Mouse (Mus musculus): ENCODE data around the gene Cd81. TPM values are rescaled to one million over a fixed set of nuclear protein-coding genes. Genes with fewer than 3 reads are reported as not detected.

Gene Cd81
- polyA plus RNA-seq, 1 experiment from 2014 or later = 765 TPM

GRCm38 (mm10) chr7:143053961-143054611 is 1.5 kb downstream of the Cd81 start:
- Histone ChIP-seq H3K27me3 (ENCODE audit: control insufficient read depth, insufficient read depth, low read depth, low read length) (no peaks in the 10 kb centered on the region), H3K36me3 (ENCODE audit: control insufficient read depth, insufficient read depth, low read length) (0 out of 2 replicates have a peak, but pooled peaks cover 2% of the 10 kb centered on the region), H3K4me2 (ENCODE audit: low read depth, low read length) (peak overlapping the region; percentile 81), H3K9ac (ENCODE audit: low read length) (peak overlapping the region; percentile 90), H3K4me3 (ENCODE audit: low read length) (peak overlapping the region; percentile 94), H3K9me3 (ENCODE audit: control insufficient read depth, low read length) (no peaks in the 10 kb centered on the region), H3K4me1 (replicated peaks; ENCODE audit: control insufficient read depth, insufficient read depth, low read length) (peaks cover 52% of the 10 kb centered on the region), H3K27ac (ENCODE audit: low read length) (peak overlapping the region; percentile 92)
- peak; percentile 15 for ATAC-seq (ENCODE audit: low read depth)
- WGBS = 17% methylated on average over 11 of the region's 11 CpGs

- H3K4me1 ChIP-seq (replicated peaks; ENCODE audit: control insufficient read depth, insufficient read depth, low read length) = peaks cover 56% of the 10 kb centered on the region
- WGBS = 27% methylated on average over 3 of the region's 3 CpGs
- H3K9ac ChIP-seq (ENCODE audit: low read length) = peak overlapping the region; percentile 90
- H3K9me3 ChIP-seq (ENCODE audit: control insufficient read depth, low read length) = no peaks in the 10 kb centered on the region
- peak overlapping the region; percentile 59 for H3K27ac ChIP-seq (ENCODE audit: low read length)
- peak overlapping the region; percentile 81 for H3K4me2 ChIP-seq (ENCODE audit: low read depth, low read length)
- 0 out of 2 replicates have a peak, but pooled peaks cover 2% of the 10 kb centered on the region for H3K36me3 ChIP-seq (ENCODE audit: control insufficient read depth, insufficient read depth, low read length)
- ATAC-seq (ENCODE audit: low read depth) = no peak
- H3K27me3 ChIP-seq (ENCODE audit: control insufficient read depth, insufficient read depth, low read depth, low read length) = no peaks in the 10 kb centered on the region
- peak overlapping the region; percentile 94 for H3K4me3 ChIP-seq (ENCODE audit: low read length)
Observed at GRCm38 (mm10) chr7:143054612-143054965, 2.0 kb downstream of the Cd81 start.

- peak overlapping the region; percentile 81 for H3K4me2 ChIP-seq (ENCODE audit: low read depth, low read length)
- H3K4me1 ChIP-seq (replicated peaks; ENCODE audit: control insufficient read depth, insufficient read depth, low read length) = peaks cover 58% of the 10 kb centered on the region
- H3K4me3 ChIP-seq (ENCODE audit: low read length) = peak overlapping the region; percentile 94
- peak overlapping the region; percentile 90 for H3K9ac ChIP-seq (ENCODE audit: low read length)
- H3K27me3 ChIP-seq (ENCODE audit: control insufficient read depth, insufficient read depth, low read depth, low read length) = no peaks in the 10 kb centered on the region
- ATAC-seq (ENCODE audit: low read depth) = no peak
- H3K36me3 ChIP-seq (ENCODE audit: control insufficient read depth, insufficient read depth, low read length) = 0 out of 2 replicates have a peak, but pooled peaks cover 2% of the 10 kb centered on the region
- WGBS = 58% methylated on average over 3 of the region's 3 CpGs
- peak overlapping the region; percentile 59 for H3K27ac ChIP-seq (ENCODE audit: low read length)
- H3K9me3 ChIP-seq (ENCODE audit: control insufficient read depth, low read length) = no peaks in the 10 kb centered on the region
Observed at GRCm38 (mm10) chr7:143055001-143055400, 2.5 kb downstream of the Cd81 start.

- Histone ChIP-seq H3K4me1 (replicated peaks; ENCODE audit: control insufficient read depth, insufficient read depth, low read length) (peaks cover 61% of the 10 kb centered on the region), H3K27ac (ENCODE audit: low read length) (peak overlapping the region; percentile 59)
Observed at GRCm38 (mm10) chr7:143055499-143056186, 3.1 kb downstream of the Cd81 start.

GRCm38 (mm10) chr7:143057023-143057422 is 4.5 kb downstream of the Cd81 start:
- no peak overlapping the region for H3K4me3 ChIP-seq (ENCODE audit: low read length)
- peaks cover 59% of the 10 kb centered on the region for H3K4me1 ChIP-seq (replicated peaks; ENCODE audit: control insufficient read depth, insufficient read depth, low read length)
- 76% methylated on average over 5 of the region's 5 CpGs for WGBS
- peak overlapping the region; percentile 44; the same call in 1 of the 2 replicates for H3K9ac ChIP-seq (ENCODE audit: low read length)
- H3K27ac ChIP-seq (ENCODE audit: low read length) = no peak overlapping the region
- no peak overlapping the region for H3K4me2 ChIP-seq (ENCODE audit: low read depth, low read length)
- no peaks in the 10 kb centered on the region for H3K27me3 ChIP-seq (ENCODE audit: control insufficient read depth, insufficient read depth, low read depth, low read length)
- no peaks in the 10 kb centered on the region for H3K9me3 ChIP-seq (ENCODE audit: control insufficient read depth, low read length)
- H3K36me3 ChIP-seq (ENCODE audit: control insufficient read depth, insufficient read depth, low read length) = peaks cover 8% of the 10 kb centered on the region
- no peak for ATAC-seq (ENCODE audit: low read depth)

More at GRCm38 (mm10) chr7:143055499-143056186, 3.1 kb downstream of the Cd81 start:
- 0 out of 2 replicates have a peak, but pooled peaks cover 2% of the 10 kb centered on the region for H3K36me3 ChIP-seq (ENCODE audit: control insufficient read depth, insufficient read depth, low read length)
- H3K27me3 ChIP-seq (ENCODE audit: control insufficient read depth, insufficient read depth, low read depth, low read length) = no peaks in the 10 kb centered on the region
- H3K9me3 ChIP-seq (ENCODE audit: control insufficient read depth, low read length) = no peaks in the 10 kb centered on the region
- peak overlapping the region; percentile 90 for H3K9ac ChIP-seq (ENCODE audit: low read length)
- ATAC-seq (ENCODE audit: low read depth) = no peak
- H3K4me3 ChIP-seq (ENCODE audit: low read length) = peak overlapping the region; percentile 94
- 57% methylated on average over 11 of the region's 11 CpGs for WGBS
- H3K4me2 ChIP-seq (ENCODE audit: low read depth, low read length) = peak overlapping the region; percentile 81

GRCm38 (mm10) chr7:143057667-143058220 is 5.2 kb downstream of the Cd81 start:
- no peak for ATAC-seq (ENCODE audit: low read depth)
- 28% methylated on average over 9 of the region's 9 CpGs for WGBS
- Histone ChIP-seq H3K36me3 (ENCODE audit: control insufficient read depth, insufficient read depth, low read length) (peaks cover 14% of the 10 kb centered on the region), H3K4me1 (replicated peaks; ENCODE audit: control insufficient read depth, insufficient read depth, low read length) (peaks cover 59% of the 10 kb centered on the region), H3K9ac (ENCODE audit: low read length) (peak overlapping the region; percentile 38), H3K9me3 (ENCODE audit: control insufficient read depth, low read length) (no peaks in the 10 kb centered on the region), H3K4me3 (ENCODE audit: low read length) (no peak overlapping the region), H3K27ac (ENCODE audit: low read length) (peak overlapping the region; percentile 84), H3K4me2 (ENCODE audit: low read depth, low read length) (peak overlapping the region; percentile 28), H3K27me3 (ENCODE audit: control insufficient read depth, insufficient read depth, low read depth, low read length) (no peaks in the 10 kb centered on the region)

- peak overlapping the region; percentile 38 for H3K9ac ChIP-seq (ENCODE audit: low read length)
- no peaks in the 10 kb centered on the region for H3K9me3 ChIP-seq (ENCODE audit: control insufficient read depth, low read length)
- no peaks in the 10 kb centered on the region for H3K27me3 ChIP-seq (ENCODE audit: control insufficient read depth, insufficient read depth, low read depth, low read length)
- H3K27ac ChIP-seq (ENCODE audit: low read length) = peak overlapping the region; percentile 84
- H3K4me2 ChIP-seq (ENCODE audit: low read depth, low read length) = peak overlapping the region; percentile 28
- peaks cover 19% of the 10 kb centered on the region for H3K36me3 ChIP-seq (ENCODE audit: control insufficient read depth, insufficient read depth, low read length)
- no peak overlapping the region for H3K4me3 ChIP-seq (ENCODE audit: low read length)
- 53% methylated on average over 5 of the region's 5 CpGs for WGBS
- H3K4me1 ChIP-seq (replicated peaks; ENCODE audit: control insufficient read depth, insufficient read depth, low read length) = peaks cover 59% of the 10 kb centered on the region
- ATAC-seq (ENCODE audit: low read depth) = peak; percentile 44
Observed at GRCm38 (mm10) chr7:143058221-143058697, 5.7 kb downstream of the Cd81 start.

GRCm38 (mm10) chr7:143059202-143059870 is 6.8 kb downstream of the Cd81 start:
- Histone ChIP-seq H3K36me3 (ENCODE audit: control insufficient read depth, insufficient read depth, low read length) (peaks cover 30% of the 10 kb centered on the region), H3K4me1 (replicated peaks; ENCODE audit: control insufficient read depth, insufficient read depth, low read length) (peaks cover 55% of the 10 kb centered on the region), H3K4me2 (ENCODE audit: low read depth, low read length) (peak overlapping the region; percentile 11; the same call in 1 of the 2 replicates), H3K4me3 (ENCODE audit: low read length) (no peak overlapping the region), H3K9ac (ENCODE audit: low read length) (0 out of 2 replicates have a peak overlapping the region, but pooled peaks have one; percentile 12), H3K27ac (ENCODE audit: low read length) (peak overlapping the region; percentile 84), H3K27me3 (ENCODE audit: control insufficient read depth, insufficient read depth, low read depth, low read length) (no peaks in the 10 kb centered on the region), H3K9me3 (ENCODE audit: control insufficient read depth, low read length) (no peaks in the 10 kb centered on the region)
- peak; percentile 10; the same call in 1 of the 2 replicates for ATAC-seq (ENCODE audit: low read depth)
- 37% methylated on average over 5 of the region's 5 CpGs for WGBS
